Comparison of ENCODE assay signal across 14 mouse cellular contexts in genomic region chr9:41079428-41080155, GRCm38 (mm10).
A peak's percentile ranks its signal among the peaks of the same experiment; 100 is the strongest.
DNase-seq lines count a peak whose midpoint lies in the region; ATAC-seq and TF ChIP-seq lines count a peak whose summit lies in the region.
"Had no signal": no experiment of that assay in that cellular context is flagged by ENCODE, and none has a peak within 500 bp of the region (broad histone marks: within the 10 kb centered on the region; RNA-seq: fewer than 3 reads in every experiment).

No protein-coding gene starts in this region.

- H3K4me3 ChIP-seq in forebrain, embryonic 10.5 days: no peak overlapping the region
- no peak overlapping the region for H3K4me3 ChIP-seq in forebrain, embryonic 11.5 days (ENCODE audit: low read depth, low read length)
- no peak overlapping the region for H3K4me3 ChIP-seq in olfactory bulb, adult 2 months (ENCODE audit: insufficient read depth, low read depth, low read length)

- no peaks in the 10 kb centered on the region for H3K36me3 ChIP-seq in forebrain, embryonic 10.5 days (replicated peaks)
- no peaks in the 10 kb centered on the region for H3K36me3 ChIP-seq in forebrain, embryonic 11.5 days (ENCODE audit: control insufficient read depth, insufficient read depth, low read length)

- 67% methylated on average over 14 of the region's 14 CpGs for WGBS in forebrain, embryonic 10.5 days
- 67% methylated on average over 14 of the region's 14 CpGs for WGBS in forebrain, embryonic 11.5 days
- WGBS in olfactory bulb, adult 2 months: 73% methylated on average over 14 of the region's 14 CpGs

- H3K4me1 ChIP-seq in forebrain, embryonic 10.5 days: peaks cover 50% of the 10 kb centered on the region
- H3K4me1 ChIP-seq in forebrain, embryonic 11.5 days (replicated peaks; ENCODE audit: control insufficient read depth, insufficient read depth, low read length): peaks cover 7% of the 10 kb centered on the region; the same call in 1 of the 2 replicates
- H3K4me1 ChIP-seq in olfactory bulb, adult 2 months (ENCODE audit: control insufficient read depth, insufficient read depth, low read length): peaks cover 51% of the 10 kb centered on the region

- H3K4me2 ChIP-seq in forebrain, embryonic 11.5 days (ENCODE audit: low read depth, low read length, severe bottlenecking): no peak overlapping the region

- no peak for TF ChIP-seq CTCF in olfactory bulb, adult 2 months (IDR thresholded peaks at IDR 0.05; ENCODE audit: insufficient read depth, low read depth, low read length)

- no peak overlapping the region for H3K9ac ChIP-seq in forebrain, embryonic 11.5 days (ENCODE audit: low read length)

- no peak for DNase-seq in forebrain, embryonic 10.5 days (ENCODE audit: extremely low spot score, low spot score)
- no peak for DNase-seq in forebrain, embryonic 11.5 days (ENCODE audit: low spot score)
- peak; percentile 20 for DNase-seq in ovary, postnatal 36 days (ENCODE audit: low spot score)
- no peak for DNase-seq in ovary, postnatal 14 days (ENCODE audit: low spot score)
- peak; percentile 41 for DNase-seq in induced T-regulatory cell, adult 2 months (ENCODE audit: low read depth)
- no peak for DNase-seq in adrenal gland, postnatal 4 days (ENCODE audit: low spot score in 2 of 2)
- DNase-seq: adrenal gland, postnatal 10 days; cerebellum, adult 9-10 months; gastrocnemius, postnatal 14 days; heart, postnatal 14 days; kidney, adult 2 months had no signal

- TF ChIP-seq POLR2A in olfactory bulb, adult 2 months (IDR thresholded peaks at IDR 0.05; ENCODE audit: insufficient read depth, low read depth, low read length): no peak

- H3K27me3 ChIP-seq in forebrain, embryonic 10.5 days (ENCODE audit: poor library complexity, severe bottlenecking): no peaks in the 10 kb centered on the region
- no peaks in the 10 kb centered on the region for H3K27me3 ChIP-seq in forebrain, embryonic 11.5 days (ENCODE audit: control insufficient read depth, insufficient read depth, low read length)
- H3K27me3 ChIP-seq: Patski had no signal

- no peak; the same call in 1 of the 2 replicates for ATAC-seq in forebrain, embryonic 11.5 days (replicated peaks; ENCODE audit: low FRiP score)
- ATAC-seq in frontal cortex, adult (ENCODE audit: low TSS enrichment): no peak
- ATAC-seq: Patski had no signal

- H3K27ac ChIP-seq in forebrain, embryonic 10.5 days: peak overlapping the region; percentile 54
- H3K27ac ChIP-seq in forebrain, embryonic 11.5 days (ENCODE audit: low read depth, low read length): no peak overlapping the region
- peak overlapping the region; percentile 89 for H3K27ac ChIP-seq in olfactory bulb, adult 2 months (ENCODE audit: insufficient read depth, low read depth, low read length)

- no peaks in the 10 kb centered on the region for H3K9me3 ChIP-seq in forebrain, embryonic 10.5 days
- no peaks in the 10 kb centered on the region for H3K9me3 ChIP-seq in forebrain, embryonic 11.5 days (ENCODE audit: control insufficient read depth, low read length)

Comparison
In these comparisons a context has a peak if more than half of its experiments do, and no peak if none do; other contexts are left out.
1. DNase-seq: peak in ovary, postnatal 36 days (single experiment) and induced T-regulatory cell, adult 2 months (single experiment); none in forebrain, embryonic 10.5 days (single experiment), forebrain, embryonic 11.5 days (single experiment), ovary, postnatal 14 days (single experiment) and adrenal gland, postnatal 4 days (0 of 2).